Mouse (Mus musculus) intestine, embryonic 16.5 days (tissue): ENCODE measurements around the gene Epb41. TPM values are rescaled to one million over a fixed set of nuclear protein-coding genes. Genes with fewer than 3 reads are reported as not detected.
A peak's percentile ranks its signal among the peaks of the same experiment; 100 is the strongest.

ENCODE experiments used
- ATAC-seq: fragments of 200-750 bp; cut with Nextera tagmentation; 2 replicates; pipeline ENCODE4 v1.8.0; 2017; ENCODE audit warnings: moderate TSS enrichment, moderate library complexity
- H3K27ac ChIP-seq: fragments of 300-500 bp; sonication (generic); 2 replicates; pipeline ENCODE4 v1.5.1; 2014; ENCODE audit warnings: mild to moderate bottlenecking, low read length
- H3K27me3 ChIP-seq: fragments of 300-500 bp; sonication (generic); replicated peaks from 2 replicates; pipeline ENCODE4 v1.6.1; 2014; ENCODE audit warnings: low read length, control low read depth, mixed read lengths; ENCODE audit not compliant: control insufficient read depth, insufficient read depth
- H3K36me3 ChIP-seq: fragments of 300-500 bp; sonication (generic); 2 replicates; pipeline ENCODE4 v1.6.1; 2014; ENCODE audit warnings: low read length, control low read depth; ENCODE audit not compliant: control insufficient read depth, insufficient read depth
- H3K4me1 ChIP-seq: fragments of 300-500 bp; sonication (generic); 2 replicates; pipeline ENCODE4 v1.6.1; 2014; ENCODE audit warnings: low read length, control low read depth, mixed read lengths; ENCODE audit not compliant: control insufficient read depth, insufficient read depth
- H3K4me2 ChIP-seq: fragments of 300-500 bp; sonication (generic); 2 replicates; pipeline ENCODE4 v1.6.1; 2014; ENCODE audit warnings: low read depth, low read length, control low read depth
- H3K4me3 ChIP-seq: fragments of 300-500 bp; sonication (generic); 2 replicates; pipeline ENCODE4 v1.5.1; 2014; ENCODE audit warnings: mild to moderate bottlenecking, low read length
- H3K9ac ChIP-seq: fragments of 300-500 bp; sonication (generic); 2 replicates; pipeline ENCODE4 v1.6.1; 2014; ENCODE audit warnings: low read depth, low read length
- H3K9me3 ChIP-seq: fragments of 300-500 bp; sonication (generic); 2 replicates; pipeline ENCODE4 v1.6.1; 2016; ENCODE audit warnings: low read length, control low read depth; ENCODE audit not compliant: control insufficient read depth
- WGBS: fragments of 180-500 bp; shearing (Covaris S2); extraction: QIAGEN DNeasy Blood & Tissue Kit; methylation state at CpG from one replicate; pipeline ENCODE4 v1.1.7; 2014; 5-methylcytosine and 5-hydroxymethylcytosine counted together
- polyA plus RNA-seq: library from polyadenylated mRNA; unstranded; fragments of >200 nt; fragmentation: Nextera tagmentation; extraction: Ambion mirVana; gene quantifications from 2 replicates; pipeline ENCODE4 v1.2.1, GENCODE M21; 2015

Gene Epb41
- polyA plus RNA-seq, 1 experiment from 2014 or later: 41.5 TPM

- H3K27ac ChIP-seq: no peak overlapping the region
- H3K36me3 ChIP-seq: no peaks in the 10 kb centered on the region
- H3K9me3 ChIP-seq: no peaks in the 10 kb centered on the region
- H3K4me1 ChIP-seq: peaks cover 34% of the 10 kb centered on the region
- ATAC-seq: no peak
- H3K27me3 ChIP-seq: no peaks in the 10 kb centered on the region
- H3K4me3 ChIP-seq: no peak overlapping the region
- 82% methylated on average over 14 of the region's 14 CpGs for WGBS
- no peak overlapping the region for H3K9ac ChIP-seq
- no peak overlapping the region for H3K4me2 ChIP-seq
These were observed 7.8 kb downstream of the Epb41 start for GRCm38 (mm10) chr4:132067112-132067937.

GRCm38 (mm10) chr4:132066101-132066773 lies 8.9 kb downstream of the Epb41 start:
- no peak for ATAC-seq
- H3K36me3 ChIP-seq: no peaks in the 10 kb centered on the region
- no peak overlapping the region for H3K4me2 ChIP-seq
- H3K4me3 ChIP-seq: no peak overlapping the region
- peaks cover 36% of the 10 kb centered on the region for H3K4me1 ChIP-seq
- no peak overlapping the region for H3K9ac ChIP-seq
- H3K27ac ChIP-seq: no peak overlapping the region
- WGBS: 70% methylated on average over 10 of the region's 10 CpGs
- H3K9me3 ChIP-seq: no peaks in the 10 kb centered on the region
- H3K27me3 ChIP-seq: no peaks in the 10 kb centered on the region

GRCm38 (mm10) chr4:132065578-132065977 lies 9.5 kb downstream of the Epb41 start:
- Histone ChIP-seq H3K9ac (no peak overlapping the region), H3K36me3 (no peaks in the 10 kb centered on the region), H3K4me3 (no peak overlapping the region), H3K9me3 (no peaks in the 10 kb centered on the region), H3K27ac (no peak overlapping the region), H3K4me2 (no peak overlapping the region), H3K27me3 (no peaks in the 10 kb centered on the region), H3K4me1 (peaks cover 36% of the 10 kb centered on the region)
- ATAC-seq: no peak
- WGBS: 59% methylated on average over 3 of the region's 3 CpGs

GRCm38 (mm10) chr4:132064550-132064949 lies 10.6 kb downstream of the Epb41 start:
- H3K27ac ChIP-seq: no peak overlapping the region; the same call in 1 of the 2 replicates
- H3K36me3 ChIP-seq: no peaks in the 10 kb centered on the region
- no peak overlapping the region for H3K9ac ChIP-seq
- no peaks in the 10 kb centered on the region for H3K27me3 ChIP-seq
- no peak overlapping the region for H3K4me2 ChIP-seq
- no peaks in the 10 kb centered on the region for H3K9me3 ChIP-seq
- 74% methylated on average over 5 of the region's 5 CpGs for WGBS
- peak; percentile 61 for ATAC-seq
- peaks cover 36% of the 10 kb centered on the region for H3K4me1 ChIP-seq
- H3K4me3 ChIP-seq: no peak overlapping the region

GRCm38 (mm10) chr4:132062934-132063884 lies 11.9 kb downstream of the Epb41 start:
- peak; percentile 47 for ATAC-seq
- Histone ChIP-seq H3K4me2 (no peak overlapping the region), H3K36me3 (no peaks in the 10 kb centered on the region), H3K4me1 (peaks cover 34% of the 10 kb centered on the region), H3K9me3 (no peaks in the 10 kb centered on the region), H3K27ac (no peak overlapping the region), H3K9ac (no peak overlapping the region), H3K27me3 (no peaks in the 10 kb centered on the region), H3K4me3 (no peak overlapping the region)
- WGBS: 60% methylated on average over 17 of the region's 17 CpGs

- Histone ChIP-seq H3K27ac (no peak overlapping the region), H3K9ac (no peak overlapping the region), H3K4me2 (no peak overlapping the region), H3K27me3 (no peaks in the 10 kb centered on the region), H3K9me3 (no peaks in the 10 kb centered on the region), H3K36me3 (no peaks in the 10 kb centered on the region), H3K4me3 (no peak overlapping the region), H3K4me1 (peaks cover 32% of the 10 kb centered on the region)
- no peak for ATAC-seq
- 59% methylated on average over 8 of the region's 8 CpGs for WGBS
These were observed 12.8 kb downstream of the Epb41 start for GRCm38 (mm10) chr4:132062289-132062688.

- Histone ChIP-seq H3K36me3 (no peaks in the 10 kb centered on the region), H3K9ac (no peak overlapping the region), H3K4me1 (peaks cover 24% of the 10 kb centered on the region), H3K4me3 (no peak overlapping the region), H3K27me3 (no peaks in the 10 kb centered on the region), H3K9me3 (no peaks in the 10 kb centered on the region), H3K4me2 (no peak overlapping the region), H3K27ac (no peak overlapping the region)
- ATAC-seq: no peak
- 62% methylated on average over 17 of the region's 17 CpGs for WGBS
These were observed 14.9 kb downstream of the Epb41 start for GRCm38 (mm10) chr4:132060040-132060832.

GRCm38 (mm10) chr4:132059541-132059940 lies 15.6 kb downstream of the Epb41 start:
- Histone ChIP-seq H3K4me1 (peaks cover 19% of the 10 kb centered on the region), H3K9me3 (no peaks in the 10 kb centered on the region), H3K27ac (no peak overlapping the region), H3K27me3 (no peaks in the 10 kb centered on the region), H3K4me2 (no peak overlapping the region), H3K9ac (no peak overlapping the region), H3K4me3 (no peak overlapping the region), H3K36me3 (no peaks in the 10 kb centered on the region)
- no peak for ATAC-seq
- 93% methylated on average over 2 of the region's 2 CpGs for WGBS
